Mouse (Mus musculus) cerebellum, adult 9-10 months (tissue): ENCODE measurements around the gene Gm853.
A peak's percentile ranks its signal among the peaks of the same experiment; 100 is the strongest.
"Not testable (repeated sequence)": the region's sequence is repeated elsewhere in the genome, so short reads cannot be mapped to it uniquely, and the experiment has no call there.

Experiments
- DNase-seq: peaks from one replicate; pipeline ENCODE4 v3.0.0; 2022

The Gm853 gene

DNA sequence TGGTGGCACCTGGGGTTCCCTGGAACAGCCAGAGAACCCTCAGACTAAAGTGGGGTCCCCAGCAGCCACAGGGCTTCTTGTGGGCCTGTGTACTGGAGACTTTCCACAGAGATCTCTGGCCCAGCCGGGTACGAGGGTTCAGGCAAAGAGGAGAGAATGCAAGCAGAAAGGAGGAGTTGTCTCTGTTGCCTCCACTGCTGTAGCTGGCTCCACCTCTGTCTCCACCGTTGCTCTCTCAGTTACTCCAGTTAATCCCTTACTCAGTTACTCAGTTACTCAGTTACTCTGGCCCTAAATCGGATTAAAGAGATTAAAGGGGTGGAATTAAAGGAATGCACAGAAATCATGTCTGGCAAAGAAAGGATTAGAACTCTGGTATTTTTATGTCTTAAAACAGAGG, at the start of gene Gm853:
TSS of gene Gm853 (minus strand) at position 223 of the 400 bp plus-strand sequence.
- no peak for DNase-seq

DNA sequence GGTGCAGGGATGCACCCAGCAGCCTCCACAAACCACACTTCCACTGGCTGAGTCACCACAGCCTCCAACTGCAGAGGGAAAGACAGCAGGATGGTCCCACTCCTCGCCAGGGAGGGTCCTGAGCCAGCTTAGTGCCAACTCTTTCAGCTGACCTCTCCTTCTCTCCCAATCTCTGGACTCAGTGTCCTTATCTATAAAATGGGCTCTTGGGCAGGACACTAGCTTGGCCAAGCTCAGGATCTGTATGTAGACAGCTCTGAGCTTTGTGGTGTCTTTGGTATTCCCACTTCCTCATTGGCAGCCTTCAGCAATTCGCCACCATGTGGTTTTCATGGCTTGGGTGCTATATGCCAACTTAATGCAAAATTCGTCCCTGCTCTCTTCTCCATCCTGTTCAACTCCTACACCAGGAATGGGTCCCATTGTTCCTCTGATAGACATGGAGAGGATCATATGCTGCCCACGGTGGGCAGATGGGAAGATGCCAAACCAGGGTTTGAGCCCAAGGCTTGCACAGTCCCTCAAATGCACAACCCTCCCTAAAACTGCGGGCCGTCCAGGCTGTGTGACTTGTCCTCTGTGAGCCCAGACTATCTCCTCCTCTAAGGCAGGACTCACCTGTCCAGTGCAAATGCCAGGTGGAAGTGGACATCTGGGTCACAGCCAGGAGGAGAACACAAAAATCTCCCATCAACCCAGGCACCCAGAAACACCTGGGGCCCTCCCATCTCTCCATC, 48.6 kb upstream of the Gm853 start:
- DNase-seq: no peak

DNA sequence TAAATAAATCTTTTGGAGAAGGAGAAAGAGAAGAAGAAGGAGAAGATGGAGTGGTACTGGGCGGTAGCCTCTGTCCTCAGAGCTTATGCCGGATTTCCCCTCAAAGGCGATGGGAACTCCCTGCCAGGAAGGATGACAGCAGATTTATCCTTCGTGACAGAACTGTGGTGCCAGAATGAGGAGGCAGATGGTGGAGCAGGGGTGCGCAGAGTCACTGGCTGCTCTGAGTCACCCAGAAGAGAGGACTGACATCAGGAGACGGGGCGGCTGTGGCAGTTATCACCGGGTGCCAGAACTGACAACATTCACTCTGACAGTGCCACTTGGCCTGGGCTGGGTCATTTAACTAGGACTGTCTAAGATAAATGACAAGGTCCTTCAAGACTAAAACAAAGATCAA, 47.9 kb upstream of the Gm853 start:
- peak; percentile 87 for DNase-seq

DNA sequence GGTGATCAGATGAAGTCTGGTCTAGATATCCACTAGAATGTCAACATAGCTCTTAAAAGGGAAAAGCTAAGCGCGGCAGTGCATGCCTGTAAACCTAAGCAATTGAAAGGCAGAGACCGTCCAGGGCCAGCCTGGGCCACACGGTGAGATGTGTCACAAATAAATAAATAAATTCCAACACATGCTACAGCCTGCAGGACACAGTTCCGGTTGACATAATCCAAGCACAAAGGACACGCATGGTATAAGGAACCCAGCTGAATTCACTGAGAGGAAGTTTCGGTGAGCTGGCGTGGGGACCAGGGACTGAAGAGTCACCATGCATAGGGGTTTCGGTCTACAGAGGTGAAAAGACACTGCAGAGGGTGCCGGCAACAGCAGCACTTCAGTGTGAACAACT, 46.5 kb upstream of the Gm853 start:
- DNase-seq: no peak

DNA sequence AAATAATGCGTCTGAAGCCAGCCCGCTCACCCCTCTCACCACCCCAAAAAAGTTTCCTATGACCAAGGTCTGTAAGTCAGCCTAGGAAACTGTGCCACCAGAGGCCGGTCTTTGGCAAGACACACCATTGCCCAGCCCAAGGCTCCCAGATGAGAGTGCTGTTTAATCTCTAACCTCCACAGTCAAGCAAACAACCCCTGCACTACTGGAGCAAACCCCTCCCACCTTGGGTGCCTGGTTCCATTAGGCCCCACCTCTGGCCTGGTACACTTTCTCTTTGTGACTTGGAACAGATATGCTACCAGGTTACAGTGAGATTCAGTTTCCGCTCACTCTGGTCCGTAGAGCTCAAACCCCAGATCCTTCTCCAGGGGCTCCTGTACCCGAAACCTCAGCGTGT, 44.9 kb upstream of the Gm853 start:
- no peak for DNase-seq

DNA sequence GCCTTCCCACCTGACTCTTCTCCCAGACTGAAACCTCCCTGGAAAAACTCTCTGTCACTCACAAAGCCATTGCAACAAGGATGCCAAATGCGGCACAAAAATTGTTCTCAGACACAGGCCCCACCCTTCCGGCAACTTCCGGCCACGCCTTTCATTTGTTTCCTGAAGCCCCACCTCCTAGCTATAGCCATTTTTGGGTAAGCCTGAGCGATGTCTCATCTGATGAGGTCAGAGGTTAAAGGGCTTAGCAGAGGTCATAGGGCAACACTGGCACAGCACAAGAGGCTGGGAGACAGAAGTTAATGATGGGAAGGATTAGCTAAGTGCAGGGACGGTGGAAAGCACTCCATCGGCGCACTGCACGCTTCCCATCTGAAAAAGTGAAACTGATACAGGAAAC, 44.4 kb upstream of the Gm853 start:
- no peak for DNase-seq

DNA sequence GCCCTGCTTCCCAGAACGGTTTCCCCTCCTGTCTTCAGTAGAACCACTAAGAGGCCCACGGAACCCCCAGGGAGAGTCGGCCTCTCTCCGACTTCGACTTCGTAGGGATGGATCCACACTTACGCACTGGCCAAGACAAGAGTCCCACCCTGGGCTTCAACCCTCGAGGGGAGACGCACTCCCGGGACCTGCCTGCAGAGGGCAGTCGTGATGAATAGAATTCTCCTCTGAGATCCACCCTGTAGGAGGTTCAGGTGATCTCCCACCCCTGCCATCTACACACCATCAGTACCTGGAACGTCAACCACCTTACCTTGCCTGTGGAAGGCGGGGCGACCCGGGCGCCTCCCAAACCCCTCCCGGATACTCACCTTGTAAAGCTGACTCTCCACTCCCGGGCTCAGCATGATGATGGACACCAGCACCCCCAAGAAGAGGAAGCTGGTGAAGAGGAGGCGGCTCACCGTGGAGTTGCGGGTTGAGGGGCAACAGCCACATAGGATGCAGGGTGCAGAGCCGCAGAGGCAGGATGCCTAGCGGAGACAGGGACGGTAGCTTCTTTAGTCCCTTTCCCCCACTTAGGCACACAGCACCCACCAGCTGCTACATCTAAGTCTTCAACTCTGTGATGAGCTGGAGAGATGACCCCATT, 42.6 kb upstream of the Gm853 start:
- peak; percentile 85 for DNase-seq

DNA sequence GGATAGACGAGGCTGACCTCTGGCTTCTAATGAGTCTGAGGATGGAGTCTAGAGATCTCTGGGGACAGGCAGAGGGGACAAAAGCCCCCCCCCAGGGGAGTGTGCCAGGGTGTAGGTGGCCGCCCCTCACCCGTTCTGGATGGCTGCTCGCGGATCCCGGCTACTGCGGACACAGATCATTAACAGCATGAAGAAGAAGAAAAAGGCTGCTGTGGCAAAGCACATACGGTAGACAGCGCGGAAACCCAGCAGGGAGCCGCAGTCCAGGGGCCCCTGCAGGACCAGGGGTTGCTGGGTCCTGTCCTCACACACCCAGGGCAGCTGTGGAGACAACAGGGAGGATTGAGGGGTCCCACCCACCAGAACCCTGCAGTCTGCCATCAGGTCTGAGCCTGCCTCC, 41.9 kb upstream of the Gm853 start:
- no peak for DNase-seq

DNA sequence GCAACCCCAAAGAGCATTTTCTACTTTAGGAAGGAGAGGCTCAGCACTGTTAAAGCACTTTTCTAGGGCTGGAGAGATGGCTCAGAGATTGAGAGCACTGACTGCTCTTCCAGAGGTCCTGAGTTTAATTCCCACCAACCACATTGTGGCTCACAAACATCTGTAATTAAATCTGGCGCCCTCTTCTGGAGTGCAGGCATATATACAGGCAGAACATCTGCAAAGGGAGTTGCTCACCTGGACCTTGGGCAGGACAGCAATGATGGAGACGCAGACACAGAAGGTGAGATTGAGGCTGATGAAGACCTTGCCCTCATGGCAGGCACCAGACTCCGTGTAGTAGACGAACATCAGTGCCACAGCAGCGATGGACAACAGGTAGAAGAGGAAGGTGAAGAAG, 38.2 kb upstream of the Gm853 start:
- DNase-seq: no peak

DNA sequence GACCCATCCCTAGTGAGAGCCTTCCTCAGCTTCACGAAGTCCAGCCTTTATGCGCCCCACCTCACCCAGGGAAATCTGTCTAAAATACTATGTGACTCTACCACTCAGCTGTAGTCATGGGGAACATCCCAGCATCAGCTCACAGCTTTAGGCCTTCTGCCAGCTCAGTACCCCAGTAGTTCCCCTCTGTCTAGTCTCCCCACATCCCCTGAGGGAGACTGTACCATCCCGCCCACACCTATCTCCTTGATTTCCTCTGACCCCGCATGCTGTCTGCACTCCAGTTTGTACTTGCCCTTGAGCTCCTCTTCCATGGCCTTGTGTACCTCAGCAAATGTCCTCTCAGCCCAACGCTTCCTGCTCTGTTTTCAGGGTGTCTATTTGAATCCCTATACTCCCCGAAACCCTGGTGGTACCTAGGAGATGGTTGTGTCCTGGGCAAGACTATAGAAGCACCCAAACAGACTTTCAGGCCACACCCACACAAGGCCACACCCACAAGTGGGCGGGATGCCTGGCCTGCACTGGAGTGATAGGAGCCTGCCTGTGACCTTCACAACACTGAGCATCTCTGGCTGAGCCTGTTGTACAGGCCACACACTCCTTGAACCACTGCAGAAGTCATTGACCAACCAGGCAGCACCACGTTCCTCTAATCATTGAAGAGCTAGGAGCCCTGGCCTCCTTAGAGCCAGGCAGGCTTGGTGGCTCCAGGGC, 30.4 kb upstream of the Gm853 start:
- no peak for DNase-seq

DNA sequence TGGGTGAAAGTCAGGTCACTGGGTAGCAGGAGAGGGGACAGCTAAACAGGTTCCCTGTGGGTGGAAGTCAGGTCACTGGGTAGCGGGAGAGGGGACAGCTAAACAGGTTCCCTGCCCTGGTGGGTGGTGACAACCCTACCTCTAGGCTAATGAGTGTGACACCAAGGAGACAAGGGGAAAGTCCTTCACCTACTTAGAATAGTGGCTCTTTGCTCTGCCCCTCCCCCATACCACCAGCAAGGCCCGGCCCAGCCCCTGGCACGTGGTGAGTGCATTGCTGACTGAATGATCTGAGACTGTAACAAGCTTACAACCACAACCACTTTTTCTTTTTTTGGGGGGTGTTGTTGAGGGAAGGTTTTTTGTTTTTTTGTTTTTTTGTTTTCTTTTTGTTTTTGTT, 29.6 kb upstream of the Gm853 start:
- no peak for DNase-seq

DNA sequence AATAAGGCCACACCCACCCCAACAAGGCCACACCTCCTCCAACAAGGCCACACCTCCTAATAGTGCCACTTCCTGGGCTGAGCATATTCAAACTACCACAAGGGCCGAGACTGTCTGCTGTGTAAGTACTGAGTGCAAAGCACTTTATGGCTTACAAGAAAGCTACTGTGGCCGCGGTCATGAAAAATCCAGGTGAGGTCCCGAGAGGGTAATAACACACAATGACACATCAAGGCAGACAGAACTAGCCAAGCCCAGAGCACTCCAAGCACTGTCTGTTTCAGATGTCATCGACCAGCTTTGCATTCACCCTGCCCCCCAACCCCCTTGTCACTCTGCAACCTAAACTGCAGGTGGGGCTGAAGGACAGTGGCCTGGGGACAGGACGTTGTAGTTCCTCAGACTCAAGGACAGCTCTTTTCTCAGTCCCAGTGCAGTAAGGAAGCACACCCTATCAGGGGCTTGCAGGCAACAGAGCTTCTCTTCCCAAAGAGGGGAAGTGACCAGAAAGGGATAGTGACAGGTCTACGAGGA, 29.0 kb upstream of the Gm853 start:
- DNase-seq: no peak

DNA sequence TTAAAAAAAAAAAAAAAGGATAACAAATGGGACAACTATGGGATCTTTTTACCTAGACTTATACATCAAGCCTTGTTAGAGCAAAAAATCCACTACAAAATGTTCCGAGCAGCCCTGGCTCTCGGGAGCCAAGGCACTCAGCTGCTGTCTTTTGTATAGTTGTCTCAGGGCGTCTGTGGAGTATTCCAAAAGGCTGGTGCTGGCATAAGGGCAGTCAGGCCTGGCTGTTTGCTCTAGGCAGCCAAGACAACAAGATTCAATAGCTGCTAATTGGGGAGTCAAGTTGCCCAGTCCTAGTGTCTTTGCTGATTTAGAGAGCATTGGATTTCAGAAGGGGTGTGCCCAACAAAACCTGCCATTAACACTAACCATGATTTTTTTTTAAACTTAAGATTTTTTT, 26.4 kb upstream of the Gm853 start:
- DNase-seq: no peak

DNA sequence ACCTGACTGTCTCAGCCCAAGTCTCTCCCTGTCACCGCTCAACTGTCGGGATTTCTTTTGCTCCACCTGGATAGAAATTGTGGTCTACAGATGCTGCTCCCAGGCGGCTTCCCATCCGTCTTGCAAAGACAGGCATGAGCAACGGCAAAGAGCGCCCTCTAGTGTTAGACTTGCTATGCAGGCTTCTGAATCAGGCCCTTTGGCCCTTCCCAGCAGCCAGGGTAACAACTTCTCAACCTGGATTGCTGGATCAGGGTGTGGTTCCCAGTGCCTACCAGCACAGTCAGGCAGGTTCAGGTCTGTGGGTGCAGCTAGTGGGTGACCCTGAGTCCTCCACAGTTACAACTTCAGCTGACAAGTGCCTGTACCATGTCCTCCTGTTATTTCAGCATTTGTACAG, 23.9 kb upstream of the Gm853 start:
- peak; percentile 79 for DNase-seq

DNA sequence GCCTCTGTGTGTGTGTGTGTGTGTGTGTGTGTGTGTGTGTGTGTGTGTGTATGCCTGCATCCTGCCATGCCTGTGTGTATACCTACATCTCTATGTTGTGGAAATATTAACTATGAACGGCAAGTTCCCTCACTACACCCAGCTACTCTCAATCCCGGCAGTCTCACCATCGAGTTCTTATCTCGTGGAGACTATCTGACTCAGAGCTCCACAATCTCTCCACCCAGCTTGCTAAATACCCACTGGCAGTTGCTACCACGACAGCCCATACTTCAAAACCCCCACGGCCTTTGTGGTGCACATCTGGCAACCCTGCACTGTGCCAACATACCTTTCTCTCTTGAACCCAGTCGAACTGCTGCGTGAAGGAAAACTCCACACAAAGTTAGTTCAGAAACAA, 22.5 kb upstream of the Gm853 start:
- no peak for DNase-seq

DNA sequence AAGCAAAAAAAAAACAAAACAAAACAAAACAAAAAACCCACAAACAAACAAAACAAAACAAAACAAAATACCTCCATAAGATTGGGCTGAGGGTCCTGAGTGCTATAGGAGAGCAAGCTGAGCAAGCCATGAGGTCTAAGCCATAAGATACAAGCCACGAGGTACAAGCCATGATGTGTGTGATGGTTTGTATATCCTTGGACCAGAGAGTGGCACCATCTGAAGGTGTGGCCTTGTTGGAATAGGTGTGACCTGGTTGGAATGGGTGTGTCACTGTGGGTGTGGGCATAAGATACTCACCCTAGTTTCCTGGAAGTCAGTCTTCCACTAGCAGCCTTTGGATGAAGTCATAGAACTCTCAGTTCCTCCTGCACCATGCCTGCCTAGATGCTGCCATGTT, 21.4 kb upstream of the Gm853 start:
- DNase-seq: not testable (repeated sequence)

DNA sequence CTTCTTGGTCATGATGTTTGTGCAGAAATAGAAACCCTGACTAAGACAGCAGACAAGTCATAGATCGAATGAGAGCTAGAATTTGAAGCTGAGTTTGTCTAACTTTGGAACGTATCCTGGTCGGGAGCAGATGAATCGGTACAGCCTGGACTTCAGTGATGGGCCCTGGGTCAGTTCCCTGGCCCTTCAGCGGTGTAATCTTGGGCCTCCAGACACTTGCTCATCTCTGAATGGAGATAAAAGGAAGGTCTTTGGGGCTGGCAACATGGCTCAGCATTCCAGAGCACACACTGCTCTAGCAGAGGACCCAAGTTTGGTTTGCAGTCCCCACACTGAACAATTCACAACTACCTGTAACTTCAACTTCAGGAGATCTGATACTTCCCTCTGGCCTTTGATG, 20.8 kb upstream of the Gm853 start:
- no peak for DNase-seq

DNA sequence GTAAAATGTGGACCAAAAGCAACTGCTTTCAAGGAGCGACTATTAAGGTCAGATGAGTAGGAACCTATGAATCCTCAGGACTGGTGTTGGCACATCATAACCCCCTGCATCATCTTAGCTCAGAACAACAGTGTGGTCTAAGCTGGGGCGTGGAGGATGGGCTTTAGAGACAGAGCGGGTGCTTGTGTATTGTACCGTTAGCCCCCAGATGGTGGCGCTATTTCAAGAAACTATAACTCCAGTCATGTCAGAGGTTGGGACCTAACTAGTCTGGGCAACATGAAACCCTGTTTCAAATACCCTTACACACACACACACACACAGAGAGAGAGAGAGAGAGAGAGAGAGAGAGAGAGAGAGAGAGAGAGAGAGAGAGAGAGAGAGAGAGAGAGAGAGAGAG, 18.5 kb upstream of the Gm853 start:
- no peak for DNase-seq

DNA sequence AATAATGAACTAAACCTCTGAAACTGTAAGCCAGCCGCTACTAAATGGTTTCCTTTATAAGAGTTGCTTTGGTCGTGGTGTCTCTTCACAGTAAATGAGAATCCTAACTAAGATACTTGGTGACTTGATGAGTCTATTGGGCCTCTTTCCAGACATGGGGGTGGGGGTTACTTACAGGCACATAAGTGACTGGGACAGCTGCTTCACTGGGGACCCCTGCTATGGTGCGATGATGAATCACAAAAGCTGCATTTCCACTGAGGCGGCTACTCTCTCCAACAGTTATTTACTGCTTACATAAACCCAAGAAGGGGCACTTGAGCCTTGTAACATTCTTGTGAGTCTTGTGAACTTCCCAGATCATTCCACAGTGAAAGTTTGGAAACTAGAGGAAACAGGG, 15.4 kb upstream of the Gm853 start:
- no peak for DNase-seq

DNA sequence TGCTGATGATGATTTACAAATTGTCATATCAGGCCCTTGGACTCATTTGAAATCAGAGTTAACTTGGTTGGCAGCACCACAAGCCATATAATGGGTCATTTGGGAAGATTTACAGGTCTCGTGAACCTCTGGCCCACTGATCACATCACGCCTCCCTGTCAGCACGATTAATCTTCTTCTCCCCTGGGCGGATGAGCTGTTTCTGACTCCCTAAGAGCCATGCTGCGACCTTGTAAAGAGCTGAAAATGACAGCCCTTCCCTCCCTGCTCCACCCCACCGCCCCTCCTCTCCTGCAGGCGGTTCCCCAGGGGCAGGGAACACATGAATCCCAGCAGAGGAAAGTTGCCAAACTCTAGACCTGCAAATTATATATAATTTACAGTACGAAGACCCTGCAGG, 14.2 kb upstream of the Gm853 start:
- no peak for DNase-seq

DNA sequence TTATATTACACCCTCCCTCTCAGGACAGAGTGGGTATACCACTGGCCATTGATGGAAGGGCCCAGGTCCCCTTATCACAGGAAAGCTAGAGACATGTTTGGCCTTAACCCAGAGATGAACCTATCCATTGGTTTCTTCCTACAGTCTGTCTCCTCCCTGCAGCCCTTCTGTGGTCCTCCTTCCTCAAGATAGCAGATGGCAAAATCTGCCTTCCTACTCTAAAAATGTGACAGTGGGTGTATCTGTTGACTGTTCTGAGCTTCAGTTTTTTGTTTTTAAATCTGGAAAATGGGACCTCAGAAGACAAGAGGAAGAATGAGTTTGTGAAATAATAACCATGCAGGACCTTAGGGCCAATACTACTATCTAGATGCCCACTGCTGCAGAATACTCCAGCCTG, 1.9 kb upstream of the Gm853 start:
- no peak for DNase-seq

DNA sequence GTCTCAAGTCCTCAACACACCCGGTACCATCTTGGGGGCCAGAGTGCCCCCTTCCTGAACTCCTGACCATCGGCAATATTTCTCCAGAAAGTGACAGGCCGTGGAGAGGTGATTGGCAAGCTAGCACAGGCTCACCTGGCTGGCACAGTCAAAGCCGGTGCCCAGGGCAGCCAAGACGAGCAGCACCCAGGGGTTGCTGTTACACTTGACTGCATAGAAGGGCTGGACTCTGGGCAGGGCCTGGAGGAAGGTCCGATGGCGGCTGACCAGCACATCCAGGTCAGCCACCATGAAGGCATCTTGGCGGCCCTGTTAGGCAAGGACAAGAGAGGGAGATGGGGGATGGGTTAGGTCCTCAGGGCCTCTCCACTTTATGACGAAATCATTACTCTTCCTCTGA, 2.0 kb downstream of the Gm853 start:
- no peak for DNase-seq

DNA sequence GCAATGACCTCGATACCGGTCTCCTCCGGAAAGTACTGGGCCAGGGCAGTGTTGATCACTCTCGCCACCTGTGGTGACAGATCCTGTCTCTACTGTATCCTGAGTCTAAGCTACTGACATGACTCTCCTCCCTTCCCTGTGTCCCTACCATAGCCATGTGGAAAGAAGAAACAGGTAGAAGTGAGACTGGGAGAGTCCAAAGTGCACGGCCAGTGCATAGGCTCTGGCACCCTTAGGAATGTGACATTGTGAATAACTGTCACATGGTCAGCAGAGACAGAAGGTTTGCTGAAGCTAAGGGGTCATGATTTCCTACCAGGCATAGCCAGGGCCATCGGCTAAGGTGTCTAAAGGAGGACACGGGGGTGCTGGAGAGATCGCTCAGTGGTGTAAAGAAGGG, 6.8 kb downstream of the Gm853 start:
- no peak for DNase-seq

DNA sequence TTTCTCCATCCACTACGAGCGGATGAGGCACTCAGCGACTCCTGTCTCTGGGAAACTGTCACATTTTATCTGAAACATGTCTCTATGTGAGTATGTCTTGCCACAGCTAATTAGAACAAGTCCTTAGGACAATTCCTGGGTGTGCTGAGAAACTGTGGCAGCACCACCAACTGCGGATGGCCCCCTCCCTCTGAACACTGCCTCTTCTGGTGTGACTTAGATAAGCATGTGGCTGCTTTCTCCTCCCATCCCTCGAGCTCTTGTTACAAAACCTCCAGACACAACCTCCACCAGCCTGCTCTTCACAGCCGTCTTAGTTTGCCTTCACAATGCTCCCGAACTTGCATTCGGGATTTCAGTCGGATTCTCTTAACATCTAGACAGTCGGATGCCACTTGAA, 8.3 kb downstream of the Gm853 start:
- no peak for DNase-seq
